Mouse (Mus musculus) forebrain, embryonic 11.5 days (tissue): Measurements from ENCODE around the gene Arhgap31. TPM values are rescaled to one million over a fixed set of nuclear protein-coding genes. Genes with fewer than 3 reads are reported as not detected.
A peak's percentile ranks its signal among the peaks of the same experiment; 100 is the strongest.

Source experiments
- ATAC-seq: fragments of 200-750 bp; cut with Nextera tagmentation; replicated peaks from 2 replicates; pipeline ENCODE4 v1.8.0; 2017; ENCODE audit warnings: moderate TSS enrichment; ENCODE audit not compliant: low FRiP score
- DNase-seq: peaks from one replicate; pipeline ENCODE4 v3.0.0-alpha.2; 2017; ENCODE audit warnings: low spot score
- H3K27ac ChIP-seq: fragments of 300-500 bp; sonication (generic); 2 replicates; pipeline ENCODE4 v1.5.1; 2014; ENCODE audit warnings: low read depth, low read length
- H3K27me3 ChIP-seq: fragments of 300-500 bp; sonication (generic); 2 replicates; pipeline ENCODE4 v1.6.1; 2014; ENCODE audit warnings: mild to moderate bottlenecking, low read length, mixed read lengths; ENCODE audit not compliant: control insufficient read depth, insufficient read depth
- H3K36me3 ChIP-seq: fragments of 300-500 bp; sonication (generic); 2 replicates; pipeline ENCODE4 v1.6.1; 2014; ENCODE audit warnings: mild to moderate bottlenecking, low read length, moderate library complexity, mixed read lengths; ENCODE audit not compliant: control insufficient read depth, insufficient read depth
- H3K4me1 ChIP-seq: fragments of 300-500 bp; sonication (generic); replicated peaks from 2 replicates; pipeline ENCODE4 v1.6.1; 2014; ENCODE audit warnings: low read length, mixed read lengths; ENCODE audit not compliant: control insufficient read depth, insufficient read depth
- H3K4me2 ChIP-seq: fragments of 300-500 bp; sonication (generic); 2 replicates; pipeline ENCODE4 v1.6.1; 2014; ENCODE audit warnings: low read depth, mild to moderate bottlenecking, low read length, moderate library complexity, mixed read lengths; ENCODE audit not compliant: severe bottlenecking
- H3K4me3 ChIP-seq: fragments of 300-500 bp; sonication (generic); 2 replicates; pipeline ENCODE4 v1.5.1; 2014; ENCODE audit warnings: low read depth, low read length
- H3K9ac ChIP-seq: fragments of 300-500 bp; sonication (generic); 2 replicates; pipeline ENCODE4 v1.6.1; 2014; ENCODE audit warnings: low read length
- H3K9me3 ChIP-seq: fragments of 300-500 bp; sonication (generic); 2 replicates; pipeline ENCODE4 v1.6.1; 2016; ENCODE audit warnings: low read length, mixed read lengths; ENCODE audit not compliant: control insufficient read depth
- WGBS: fragments of 180-500 bp; shearing (Covaris S2); extraction: QIAGEN DNeasy Blood & Tissue Kit; methylation state at CpG from one replicate; pipeline ENCODE4 v1.1.7; 2014; 5-methylcytosine and 5-hydroxymethylcytosine counted together
- polyA plus RNA-seq: library from polyadenylated mRNA; unstranded; fragments of >200 nt; fragmentation: Nextera tagmentation; extraction: Ambion mirVana; gene quantifications from 2 replicates; pipeline ENCODE4 v1.2.1, GENCODE M21; 2014

The Arhgap31 gene
- polyA plus RNA-seq, 1 experiment from 2014 or later: 10.8 TPM

DNA sequence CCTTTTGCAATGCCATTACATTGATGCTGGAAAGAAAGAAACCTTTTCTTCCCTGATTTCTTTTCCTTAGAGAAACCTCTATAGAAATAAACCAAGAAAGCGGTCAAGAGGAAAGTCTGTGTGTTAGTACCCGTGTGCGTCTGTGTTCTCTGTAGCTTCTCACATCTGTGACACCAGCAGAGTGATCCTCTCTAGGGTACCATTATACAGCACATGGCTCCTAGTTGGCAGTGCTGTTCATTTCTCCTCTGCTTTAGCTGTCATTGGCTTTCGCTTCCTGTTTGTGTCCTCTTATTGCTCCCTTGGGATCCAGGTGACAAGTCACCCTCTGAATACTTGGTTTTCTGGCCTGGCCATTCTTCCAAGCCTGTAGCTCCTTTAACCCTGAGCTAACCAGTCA, 125.5 kb downstream of the Arhgap31 start:
- WGBS: 93% methylated on average over 4 of the region's 4 CpGs
- Histone ChIP-seq H3K36me3 (peaks cover 8% of the 10 kb centered on the region), H3K27me3 (no peaks in the 10 kb centered on the region), H3K4me3 (no peak overlapping the region), H3K9me3 (no peaks in the 10 kb centered on the region), H3K4me2 (no peak overlapping the region), H3K9ac (no peak overlapping the region), H3K27ac (no peak overlapping the region), H3K4me1 (no peaks in the 10 kb centered on the region)
- no peak for ATAC-seq
- no peak for DNase-seq

DNA sequence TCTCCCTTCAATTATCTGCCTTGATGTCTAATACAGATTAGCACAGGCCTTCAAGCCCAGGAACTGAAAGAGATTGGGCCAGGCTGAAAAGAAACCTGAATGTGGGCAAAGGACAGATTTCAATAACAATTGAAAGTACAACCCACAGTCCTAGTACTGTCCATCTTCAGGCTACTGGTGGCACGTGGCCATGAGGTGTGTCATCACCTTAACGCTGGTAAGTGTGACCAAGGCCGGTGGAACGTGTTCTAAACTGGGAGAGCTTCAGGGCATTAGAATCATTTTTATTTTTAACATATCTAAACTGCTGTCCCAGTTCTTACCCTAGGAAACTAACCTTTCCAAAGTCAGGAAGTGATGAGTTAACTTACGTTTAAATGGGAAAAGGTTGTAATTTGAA, 125.9 kb downstream of the Arhgap31 start:
- Histone ChIP-seq H3K4me1 (no peaks in the 10 kb centered on the region), H3K9ac (no peak overlapping the region), H3K4me2 (no peak overlapping the region), H3K4me3 (no peak overlapping the region), H3K36me3 (peaks cover 8% of the 10 kb centered on the region), H3K27ac (no peak overlapping the region), H3K9me3 (no peaks in the 10 kb centered on the region), H3K27me3 (no peaks in the 10 kb centered on the region)
- DNase-seq: no peak
- WGBS: 96% methylated on average over 5 of the region's 5 CpGs
- ATAC-seq: no peak

DNA sequence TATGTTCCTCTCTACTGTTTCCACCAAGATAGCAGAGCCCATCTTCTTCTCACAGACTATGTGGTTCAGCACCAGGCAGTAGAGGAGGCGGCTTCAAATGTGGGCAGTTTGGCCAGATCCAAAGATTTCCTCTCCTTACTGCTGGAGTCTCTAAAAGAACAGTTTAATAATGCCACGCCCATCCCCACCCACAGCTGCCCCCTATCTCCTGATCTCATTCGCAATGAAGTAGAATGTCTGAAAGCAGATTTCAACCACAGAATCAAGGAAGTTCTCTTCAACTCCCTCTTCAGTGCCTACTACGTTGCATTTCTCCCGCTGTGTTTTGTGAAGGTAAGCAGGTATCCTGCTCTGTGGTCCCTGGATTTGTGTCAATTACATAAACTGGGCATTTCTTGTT, 127.9 kb downstream of the Arhgap31 start:
- Histone ChIP-seq H3K27me3 (no peaks in the 10 kb centered on the region), H3K9ac (no peak overlapping the region), H3K4me1 (no peaks in the 10 kb centered on the region), H3K4me2 (no peak overlapping the region), H3K36me3 (peaks cover 8% of the 10 kb centered on the region), H3K9me3 (no peaks in the 10 kb centered on the region), H3K4me3 (no peak overlapping the region), H3K27ac (no peak overlapping the region)
- WGBS: 95% methylated on average over 5 of the region's 5 CpGs
- ATAC-seq: no peak
- no peak for DNase-seq

DNA sequence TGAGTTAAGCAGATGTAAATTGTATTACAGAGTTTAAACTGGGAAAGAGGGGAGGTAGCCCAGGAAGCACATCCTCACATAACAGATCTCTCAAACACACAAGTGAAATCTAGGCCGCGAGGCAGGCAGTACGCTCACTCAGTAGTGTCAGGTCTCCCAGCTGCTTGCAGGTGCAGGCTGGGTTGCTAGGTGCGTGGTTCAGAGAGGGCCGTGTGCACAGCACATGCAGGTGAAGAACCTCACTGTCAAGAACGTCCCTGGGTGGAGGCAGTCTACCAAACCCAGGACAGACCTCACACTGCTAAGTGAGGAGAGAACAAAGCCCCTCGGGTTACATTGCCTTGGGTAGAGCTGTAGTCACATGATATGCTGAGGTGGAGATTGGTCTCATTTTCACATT, 128.3 kb downstream of the Arhgap31 start:
- DNase-seq: no peak
- no peaks in the 10 kb centered on the region for H3K27me3 ChIP-seq
- no peak overlapping the region for H3K4me3 ChIP-seq
- no peak overlapping the region for H3K4me2 ChIP-seq
- WGBS: 86% methylated on average over 7 of the region's 7 CpGs
- no peaks in the 10 kb centered on the region for H3K9me3 ChIP-seq
- H3K9ac ChIP-seq: no peak overlapping the region
- no peak overlapping the region for H3K27ac ChIP-seq
- H3K4me1 ChIP-seq: no peaks in the 10 kb centered on the region
- ATAC-seq: no peak
- H3K36me3 ChIP-seq: peaks cover 8% of the 10 kb centered on the region

DNA sequence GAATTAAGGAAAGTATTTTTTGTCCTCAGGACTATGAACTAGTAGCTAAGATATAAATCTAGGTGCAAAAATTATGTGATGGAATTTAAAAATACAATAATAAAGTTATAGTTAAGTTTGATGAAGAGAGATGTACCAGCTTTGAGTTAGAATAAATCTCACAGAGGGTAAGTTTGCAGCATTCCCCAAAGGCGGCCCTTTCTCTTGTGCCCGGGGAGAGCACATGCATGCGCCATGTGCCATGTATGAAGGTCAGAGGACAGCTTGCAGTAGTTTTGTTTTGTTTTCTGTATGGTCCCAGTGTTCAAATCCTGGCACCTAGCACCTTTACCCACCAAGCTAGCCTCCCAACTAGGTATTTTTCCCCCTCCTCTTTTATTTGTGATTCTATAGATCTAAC, 141.6 kb downstream of the Arhgap31 start:
- peaks cover 7% of the 10 kb centered on the region; the same call in 1 of the 2 replicates for H3K36me3 ChIP-seq
- H3K4me2 ChIP-seq: no peak overlapping the region
- H3K4me3 ChIP-seq: no peak overlapping the region
- 95% methylated on average over 3 of the region's 3 CpGs for WGBS
- no peaks in the 10 kb centered on the region for H3K27me3 ChIP-seq
- ATAC-seq (no peak), DNase-seq (no peak)
- H3K4me1 ChIP-seq: no peaks in the 10 kb centered on the region
- H3K9ac ChIP-seq: no peak overlapping the region
- H3K27ac ChIP-seq: no peak overlapping the region
- H3K9me3 ChIP-seq: no peaks in the 10 kb centered on the region

- Histone ChIP-seq H3K9me3 (no peaks in the 10 kb centered on the region), H3K4me1 (no peaks in the 10 kb centered on the region; the same call in 1 of the 2 replicates), H3K4me3 (no peak overlapping the region), H3K27ac (no peak overlapping the region), H3K4me2 (no peak overlapping the region), H3K9ac (no peak overlapping the region), H3K27me3 (no peaks in the 10 kb centered on the region), H3K36me3 (peaks cover 4% of the 10 kb centered on the region; the same call in 1 of the 2 replicates)
- 96% methylated on average over 5 of the region's 5 CpGs for WGBS
- DNase-seq: no peak
- ATAC-seq: no peak
Measured at GRCm38 (mm10) chr16:38568192-38568591, 144.9 kb downstream of the Arhgap31 start.

DNA sequence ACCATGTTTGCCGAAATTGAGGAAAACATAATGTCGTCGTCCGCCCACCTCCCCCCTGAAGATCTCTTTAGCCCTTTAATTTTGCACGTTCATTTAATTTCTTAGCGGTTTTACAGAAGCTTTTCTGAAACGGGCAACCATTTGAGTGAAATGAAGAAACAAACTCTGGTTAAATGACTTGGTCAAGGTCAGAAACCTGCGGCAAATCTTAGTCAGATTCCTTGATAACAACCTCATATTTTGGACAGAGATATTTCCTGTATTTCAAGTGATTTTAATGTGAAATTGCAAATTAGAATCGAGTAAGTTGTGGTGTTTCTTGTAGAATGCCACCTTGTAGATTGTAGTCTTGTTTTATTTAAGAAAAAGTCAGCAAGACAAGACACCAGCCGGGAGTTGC, 149.6 kb downstream of the Arhgap31 start:
- Histone ChIP-seq H3K4me3 (peak overlapping the region; percentile 75), H3K27ac (no peak overlapping the region), H3K4me1 (no peaks in the 10 kb centered on the region; the same call in 1 of the 2 replicates), H3K27me3 (no peaks in the 10 kb centered on the region), H3K36me3 (peaks cover 2% of the 10 kb centered on the region; the same call in 1 of the 2 replicates), H3K9ac (peak overlapping the region; percentile 72; the same call in 1 of the 2 replicates), H3K4me2 (peak overlapping the region; percentile 57), H3K9me3 (no peaks in the 10 kb centered on the region)
- DNase-seq (no peak), ATAC-seq (no peak)
- 44% methylated on average over 10 of the region's 10 CpGs for WGBS

DNA sequence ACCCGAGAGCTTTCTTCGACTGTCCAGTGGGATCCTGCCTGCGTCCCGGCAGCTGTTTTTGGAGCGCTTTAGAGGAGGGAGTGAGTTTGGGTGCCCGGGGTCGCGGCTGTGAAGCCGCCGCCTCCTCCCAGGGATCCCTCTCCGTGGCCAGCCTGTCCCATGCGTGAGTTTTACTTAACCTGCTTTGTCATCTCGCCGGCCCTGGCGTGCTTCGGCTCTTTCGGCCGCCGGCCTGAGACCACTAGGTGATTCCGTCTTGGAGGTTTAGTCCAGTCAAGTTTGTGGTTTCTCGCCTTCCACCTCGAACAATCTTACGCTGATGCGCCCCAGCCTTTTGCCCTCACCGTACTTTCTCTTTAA, 150.1 kb downstream of the Arhgap31 start:
- ATAC-seq (peak; percentile 80; the same call in 1 of the 2 replicates), DNase-seq (no peak)
- WGBS: under 1% methylated on average over 25 of the region's 25 CpGs
- Histone ChIP-seq H3K4me2 (peak overlapping the region; percentile 57), H3K27ac (peak overlapping the region; percentile 20; the same call in 1 of the 2 replicates), H3K27me3 (no peaks in the 10 kb centered on the region), H3K4me1 (no peaks in the 10 kb centered on the region; the same call in 1 of the 2 replicates), H3K36me3 (peaks cover 2% of the 10 kb centered on the region; the same call in 1 of the 2 replicates), H3K9ac (peak overlapping the region; percentile 72), H3K4me3 (peak overlapping the region; percentile 75), H3K9me3 (no peaks in the 10 kb centered on the region)
